Mouse (Mus musculus) stomach, embryonic 16.5 days (tissue): ENCODE data around the gene Tmem198b. TPM values are rescaled to one million over a fixed set of nuclear protein-coding genes. Genes with fewer than 3 reads are reported as not detected.
"Not testable (repeated sequence)": the region's sequence is repeated elsewhere in the genome, so short reads cannot be mapped to it uniquely, and the experiment has no call there.

Experiments used
- ATAC-seq: fragments of 200-750 bp; cut with Nextera tagmentation; 2 replicates; pipeline ENCODE4 v1.8.0; 2017; ENCODE audit warnings: moderate number of reproducible peaks, moderate TSS enrichment; ENCODE audit not compliant: insufficient read depth, low FRiP score
- H3K27ac ChIP-seq: fragments of 300-500 bp; sonication (generic); 2 replicates; pipeline ENCODE4 v1.5.1; 2014; ENCODE audit warnings: low read length
- H3K27me3 ChIP-seq: fragments of 300-500 bp; sonication (generic); 2 replicates; pipeline ENCODE4 v1.6.1; 2014; ENCODE audit warnings: low read length, control low read depth, mixed read lengths; ENCODE audit not compliant: control insufficient read depth, insufficient read depth
- H3K36me3 ChIP-seq: fragments of 300-500 bp; sonication (generic); 2 replicates; pipeline ENCODE4 v1.6.1; 2014; ENCODE audit warnings: low read length; ENCODE audit not compliant: control insufficient read depth, insufficient read depth
- H3K4me1 ChIP-seq: fragments of 300-500 bp; sonication (generic); 2 replicates; pipeline ENCODE4 v1.6.1; 2014; ENCODE audit warnings: low read length, control low read depth, mixed read lengths; ENCODE audit not compliant: control insufficient read depth, insufficient read depth
- H3K4me2 ChIP-seq: fragments of 300-500 bp; sonication (generic); 2 replicates; pipeline ENCODE4 v1.6.1; 2014; ENCODE audit warnings: low read depth, low read length, mixed read lengths
- H3K4me3 ChIP-seq: fragments of 300-500 bp; sonication (generic); replicated peaks from 2 replicates; pipeline ENCODE4 v1.5.1; 2014; ENCODE audit warnings: mild to moderate bottlenecking, low read length
- H3K9ac ChIP-seq: fragments of 300-500 bp; sonication (generic); 2 replicates; pipeline ENCODE4 v1.6.1; 2014; ENCODE audit warnings: low read length
- H3K9me3 ChIP-seq: fragments of 300-500 bp; sonication (generic); replicated peaks from 2 replicates; pipeline ENCODE4 v1.6.1; 2016; ENCODE audit warnings: low read length, control low read depth; ENCODE audit not compliant: control insufficient read depth
- WGBS: fragments of 180-500 bp; shearing (Covaris S2); extraction: QIAGEN DNeasy Blood & Tissue Kit; methylation state at CpG from one replicate; pipeline ENCODE4 v1.1.7; 2014; 5-methylcytosine and 5-hydroxymethylcytosine counted together
- polyA plus RNA-seq: library from polyadenylated mRNA; unstranded; fragments of >200 nt; fragmentation: Nextera tagmentation; extraction: Ambion mirVana; gene quantifications from 2 replicates; pipeline ENCODE4 v1.2.1, GENCODE M21; 2015

The Tmem198b gene
- polyA plus RNA-seq, 1 experiment from 2014 or later: 17.3 TPM

- Histone ChIP-seq H3K4me1 (peaks cover 6% of the 10 kb centered on the region), H3K27me3 (no peaks in the 10 kb centered on the region), H3K4me3 (no peak overlapping the region), H3K4me2 (no peak overlapping the region), H3K27ac (no peak overlapping the region), H3K9me3 (no peaks in the 10 kb centered on the region), H3K36me3 (no peaks in the 10 kb centered on the region; the same call in 1 of the 2 replicates), H3K9ac (no peak overlapping the region)
- 95% methylated on average over 9 of the region's 9 CpGs for WGBS
- ATAC-seq: no peak
Measured at GRCm38 (mm10) chr10:128823821-128824220, 19.7 kb upstream of the Tmem198b start.

- Histone ChIP-seq H3K4me2 (peak overlapping the region; percentile 89), H3K4me3 (peak overlapping the region; percentile 91)
- not testable (repeated sequence) for H3K27me3 ChIP-seq, ATAC-seq, H3K9me3 ChIP-seq, H3K36me3 ChIP-seq, H3K9ac ChIP-seq, H3K27ac ChIP-seq, H3K4me1 ChIP-seq
- WGBS: 80% methylated on average over 4 of the region's 4 CpGs
Measured at GRCm38 (mm10) chr10:128823087-128823486, 18.9 kb upstream of the Tmem198b start.

- peak overlapping the region; percentile 91 for H3K4me3 ChIP-seq
- peaks cover 6% of the 10 kb centered on the region for H3K4me1 ChIP-seq
- H3K27me3 ChIP-seq: no peaks in the 10 kb centered on the region
- no peak for ATAC-seq
- 2% methylated on average over 13 of the region's 13 CpGs for WGBS
- peak overlapping the region; percentile 21; the same call in 1 of the 2 replicates for H3K27ac ChIP-seq
- H3K9me3 ChIP-seq: no peaks in the 10 kb centered on the region
- H3K36me3 ChIP-seq: peaks cover 6% of the 10 kb centered on the region; the same call in 1 of the 2 replicates
- peak overlapping the region; percentile 89 for H3K9ac ChIP-seq
- H3K4me2 ChIP-seq: peak overlapping the region; percentile 89
Measured at GRCm38 (mm10) chr10:128822135-128822534, 18.0 kb upstream of the Tmem198b start.

- H3K27ac ChIP-seq: peak within 1 kb of the TSS; percentile 49
- peaks cover 6% of the 10 kb centered on the region for H3K4me1 ChIP-seq
- H3K9me3 ChIP-seq: no peaks in the 10 kb centered on the region
- peak within 1 kb of the TSS; percentile 89 for H3K9ac ChIP-seq
- no peaks in the 10 kb centered on the region for H3K27me3 ChIP-seq
- peaks cover 6% of the 10 kb centered on the region; the same call in 1 of the 2 replicates for H3K36me3 ChIP-seq
- peak within 1 kb of the TSS; percentile 89 for H3K4me2 ChIP-seq
- H3K4me3 ChIP-seq: peak within 1 kb of the TSS; percentile 91
- under 1% methylated on average over 46 of the region's 46 CpGs for WGBS
- peak; percentile 99 for ATAC-seq
Measured at GRCm38 (mm10) chr10:128821358-128822056, 17.3 kb upstream of the Tmem198b start, which contains the start of gene Ormdl2. TSS of gene Ormdl2 (minus strand) at chr10:128821645.

GRCm38 (mm10) chr10:128820217-128820616 lies 16.0 kb upstream of the Tmem198b start:
- Histone ChIP-seq H3K27me3 (no peaks in the 10 kb centered on the region), H3K4me3 (no peak overlapping the region), H3K4me2 (peak overlapping the region; percentile 66; the same call in 1 of the 2 replicates), H3K36me3 (peaks cover 11% of the 10 kb centered on the region), H3K27ac (no peak overlapping the region), H3K9me3 (no peaks in the 10 kb centered on the region), H3K9ac (no peak overlapping the region), H3K4me1 (peaks cover 6% of the 10 kb centered on the region)
- ATAC-seq: no peak
- 83% methylated on average over 4 of the region's 4 CpGs for WGBS

- Histone ChIP-seq H3K4me2 (no peak within 1 kb of the TSS), H3K36me3 (peaks cover 18% of the 10 kb centered on the region), H3K27ac (no peak within 1 kb of the TSS), H3K9me3 (no peaks in the 10 kb centered on the region), H3K4me1 (peaks cover 4% of the 10 kb centered on the region; the same call in 1 of the 2 replicates), H3K9ac (no peak within 1 kb of the TSS), H3K4me3 (no peak within 1 kb of the TSS), H3K27me3 (no peaks in the 10 kb centered on the region)
- ATAC-seq: no peak
- 90% methylated on average over 13 of the region's 13 CpGs for WGBS
Measured at GRCm38 (mm10) chr10:128817033-128817432, 12.9 kb upstream of the Tmem198b start, which contains the start of gene Sarnp. TSS of gene Sarnp (plus strand) at chr10:128817333.

GRCm38 (mm10) chr10:128807018-128807417 lies 2.8 kb upstream of the Tmem198b start:
- no peaks in the 10 kb centered on the region for H3K27me3 ChIP-seq
- WGBS: 86% methylated on average over 8 of the region's 8 CpGs
- ATAC-seq: no peak

GRCm38 (mm10) chr10:128806086-128806485 lies 1.9 kb upstream of the Tmem198b start:
- peak overlapping the region; percentile 79 for H3K9ac ChIP-seq
- no peaks in the 10 kb centered on the region for H3K9me3 ChIP-seq
- H3K4me2 ChIP-seq: peak overlapping the region; percentile 83
- WGBS: 42% methylated on average over 6 of the region's 6 CpGs
- H3K4me1 ChIP-seq: peaks cover 31% of the 10 kb centered on the region
- no peaks in the 10 kb centered on the region for H3K36me3 ChIP-seq
- ATAC-seq: no peak
- H3K4me3 ChIP-seq: peak overlapping the region; percentile 56
- peak overlapping the region; percentile 96 for H3K27ac ChIP-seq
- H3K27me3 ChIP-seq: no peaks in the 10 kb centered on the region

More at GRCm38 (mm10) chr10:128807018-128807417, 2.8 kb upstream of the Tmem198b start:
- Histone ChIP-seq H3K4me2 (peak overlapping the region; percentile 83), H3K4me3 (peak overlapping the region; percentile 56), H3K4me1 (peaks cover 31% of the 10 kb centered on the region), H3K36me3 (no peaks in the 10 kb centered on the region), H3K27ac (no peak overlapping the region), H3K9ac (peak overlapping the region; percentile 57), H3K9me3 (no peaks in the 10 kb centered on the region)
